Mouse (Mus musculus): ENCODE results near the gene Lrrk2. TPM values are rescaled to one million over a fixed set of nuclear protein-coding genes. Genes with fewer than 3 reads are reported as not detected.
"Not testable (repeated sequence)": the region's sequence is repeated elsewhere in the genome, so short reads cannot be mapped to it uniquely, and the experiment has no call there.

Gene Lrrk2
- polyA plus RNA-seq, 1 experiment from 2014 or later: 6.3 TPM

- H3K27me3 ChIP-seq: no peaks in the 10 kb centered on the region
- peaks cover 6% of the 10 kb centered on the region; the same call in 1 of the 2 replicates for H3K36me3 ChIP-seq
- peak overlapping the region; percentile 34 for H3K4me2 ChIP-seq
- H3K4me3 ChIP-seq: no peak overlapping the region
- no peak for ATAC-seq (ENCODE audit: insufficient number of reproducible peaks, insufficient read depth, low FRiP score, low TSS enrichment, low read depth)
- no peak overlapping the region for H3K9ac ChIP-seq
- WGBS: 54% methylated on average over 14 of the region's 14 CpGs
- no peak overlapping the region for H3K27ac ChIP-seq
- peaks cover 8% of the 10 kb centered on the region for H3K4me1 ChIP-seq
- H3K9me3 ChIP-seq: no peaks in the 10 kb centered on the region
These were observed 80.6 kb downstream of the Lrrk2 start for GRCm38 (mm10) chr15:91753378-91754080.

DNA sequence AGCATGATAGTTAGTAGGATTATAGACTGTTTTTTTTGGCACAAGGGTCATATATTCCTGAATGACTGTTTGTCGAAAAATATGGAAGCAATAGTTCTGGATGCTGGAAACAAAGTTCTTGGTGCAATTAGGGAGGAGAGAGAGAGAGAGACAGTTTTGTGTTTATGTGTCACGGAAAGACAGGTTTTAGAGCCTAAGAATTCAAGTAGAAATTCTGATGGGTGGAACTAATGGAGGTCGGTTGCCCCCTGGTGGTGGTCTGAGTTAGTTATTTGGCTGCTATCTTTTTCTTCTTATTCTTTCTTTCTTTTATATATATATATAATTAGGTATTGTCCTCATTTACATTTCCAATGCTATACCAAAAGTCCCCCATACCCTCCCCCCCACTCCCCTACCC, 81.6 kb downstream of the Lrrk2 start:
- 18% methylated on average over 3 of the region's 3 CpGs for WGBS
- peak overlapping the region; percentile 33; the same call in 1 of the 2 replicates for H3K4me2 ChIP-seq
- no peaks in the 10 kb centered on the region for H3K9me3 ChIP-seq
- no peak overlapping the region for H3K27ac ChIP-seq
- H3K4me3 ChIP-seq: no peak overlapping the region
- H3K9ac ChIP-seq: no peak overlapping the region
- no peak for ATAC-seq (ENCODE audit: insufficient number of reproducible peaks, insufficient read depth, low FRiP score, low TSS enrichment, low read depth)
- no peaks in the 10 kb centered on the region for H3K27me3 ChIP-seq
- H3K36me3 ChIP-seq: peaks cover 4% of the 10 kb centered on the region; the same call in 1 of the 2 replicates
- peaks cover 8% of the 10 kb centered on the region for H3K4me1 ChIP-seq

- no peak overlapping the region for H3K9ac ChIP-seq
- H3K27me3 ChIP-seq: no peaks in the 10 kb centered on the region
- H3K4me1 ChIP-seq: peaks cover 8% of the 10 kb centered on the region
- H3K4me2 ChIP-seq: no peak overlapping the region
- no peaks in the 10 kb centered on the region for H3K36me3 ChIP-seq
- H3K27ac ChIP-seq: no peak overlapping the region
- 41% methylated on average over 16 of the region's 16 CpGs for WGBS
- ATAC-seq (ENCODE audit: insufficient number of reproducible peaks, insufficient read depth, low FRiP score, low TSS enrichment, low read depth): no peak
- H3K9me3 ChIP-seq: no peaks in the 10 kb centered on the region
- no peak overlapping the region for H3K4me3 ChIP-seq
These were observed 82.8 kb downstream of the Lrrk2 start for GRCm38 (mm10) chr15:91755756-91756155.

- Histone ChIP-seq H3K4me2 (no peak overlapping the region), H3K9me3 (no peaks in the 10 kb centered on the region), H3K27me3 (no peaks in the 10 kb centered on the region), H3K4me3 (no peak overlapping the region), H3K27ac (no peak overlapping the region), H3K9ac (no peak overlapping the region), H3K36me3 (no peaks in the 10 kb centered on the region), H3K4me1 (no peaks in the 10 kb centered on the region)
- WGBS: 48% methylated on average over 4 of the region's 4 CpGs
- ATAC-seq (ENCODE audit: insufficient number of reproducible peaks, insufficient read depth, low FRiP score, low TSS enrichment, low read depth): no peak
These were observed 99.1 kb downstream of the Lrrk2 start for GRCm38 (mm10) chr15:91772041-91772440.

DNA sequence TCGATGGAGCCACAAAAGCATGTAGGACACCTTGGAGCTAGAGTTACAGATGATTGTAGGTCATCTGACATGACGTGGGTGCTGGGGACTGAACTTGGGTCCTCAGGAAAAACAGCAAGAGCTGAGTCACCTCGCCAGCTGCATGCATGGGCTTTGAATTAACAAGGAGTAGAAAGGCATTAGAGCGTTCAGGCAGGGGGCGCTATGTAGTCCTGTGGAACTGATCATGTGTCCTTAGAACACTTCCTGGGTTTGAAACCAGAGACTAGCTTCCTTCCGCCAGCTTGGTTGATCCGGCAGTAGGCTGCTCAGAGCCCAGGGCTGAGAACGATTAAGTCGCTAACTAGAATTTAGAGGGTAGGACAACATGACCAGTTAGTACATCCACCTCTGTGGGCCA, 106.2 kb downstream of the Lrrk2 start:
- H3K4me1 ChIP-seq: no peaks in the 10 kb centered on the region
- no peaks in the 10 kb centered on the region for H3K27me3 ChIP-seq
- ATAC-seq (ENCODE audit: insufficient number of reproducible peaks, insufficient read depth, low FRiP score, low TSS enrichment, low read depth): no peak
- H3K4me2 ChIP-seq: no peak overlapping the region
- no peaks in the 10 kb centered on the region; the same call in 1 of the 2 replicates for H3K36me3 ChIP-seq
- H3K27ac ChIP-seq: no peak overlapping the region
- no peak overlapping the region for H3K9ac ChIP-seq
- 93% methylated on average over 9 of the region's 9 CpGs for WGBS
- no peak overlapping the region for H3K4me3 ChIP-seq
- H3K9me3 ChIP-seq: no peaks in the 10 kb centered on the region

- Histone ChIP-seq H3K27me3 (no peaks in the 10 kb centered on the region), H3K36me3 (peaks cover 2% of the 10 kb centered on the region; the same call in 1 of the 2 replicates), H3K4me2 (no peak overlapping the region), H3K27ac (no peak overlapping the region), H3K9ac (no peak overlapping the region), H3K4me1 (no peaks in the 10 kb centered on the region), H3K4me3 (no peak overlapping the region), H3K9me3 (no peaks in the 10 kb centered on the region)
- WGBS: 33% methylated on average over 6 of the region's 6 CpGs
- ATAC-seq (ENCODE audit: insufficient number of reproducible peaks, insufficient read depth, low FRiP score, low TSS enrichment, low read depth): no peak
These were observed 108.2 kb downstream of the Lrrk2 start for GRCm38 (mm10) chr15:91781172-91781571.

DNA sequence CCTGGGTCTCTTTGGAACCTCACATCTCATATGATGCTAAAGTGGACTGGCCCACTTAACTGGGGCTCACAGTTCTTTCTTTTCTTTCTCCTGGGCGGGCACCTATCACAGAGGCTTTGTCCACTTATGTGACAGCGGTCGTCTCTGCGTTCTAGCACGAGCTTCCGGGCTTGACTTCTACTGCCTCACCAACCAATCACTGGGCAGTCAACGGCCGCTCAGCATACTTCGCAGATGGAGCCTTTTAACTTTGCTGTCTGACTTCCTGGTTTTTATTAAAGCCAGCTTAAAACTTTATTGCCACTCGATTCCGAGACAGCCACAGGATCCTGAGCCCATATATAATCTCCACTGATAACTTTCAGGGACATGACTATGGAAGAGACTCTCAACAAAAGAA, 115.4 kb downstream of the Lrrk2 start:
- Histone ChIP-seq H3K27ac (no peak overlapping the region), H3K4me1 (no peaks in the 10 kb centered on the region), H3K4me3 (no peak overlapping the region), H3K36me3 (peaks cover 8% of the 10 kb centered on the region; the same call in 1 of the 2 replicates), H3K9me3 (no peaks in the 10 kb centered on the region), H3K9ac (no peak overlapping the region), H3K4me2 (no peak overlapping the region), H3K27me3 (no peaks in the 10 kb centered on the region)
- 62% methylated on average over 11 of the region's 11 CpGs for WGBS
- no peak for ATAC-seq (ENCODE audit: insufficient number of reproducible peaks, insufficient read depth, low FRiP score, low TSS enrichment, low read depth)

DNA sequence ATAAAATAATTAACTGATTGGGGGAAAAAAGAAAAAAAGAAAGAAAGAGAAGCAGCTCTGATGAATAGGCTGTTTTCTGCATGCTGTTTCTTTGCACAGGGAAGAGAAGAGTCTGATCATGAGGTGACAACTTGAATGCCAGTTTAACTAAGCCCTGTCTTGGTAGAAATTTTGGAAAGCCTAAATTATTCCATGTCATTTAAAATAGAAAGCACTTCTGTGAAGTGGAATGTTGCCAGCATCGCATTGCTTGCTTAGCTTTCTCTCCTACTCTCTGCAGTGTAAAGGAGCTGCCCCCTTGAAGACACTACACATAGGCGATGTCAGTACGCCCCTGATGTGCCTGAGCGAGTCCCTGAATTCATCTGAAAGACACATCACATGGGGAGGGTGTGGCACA, 133.5 kb downstream of the Lrrk2 start:
- H3K27me3 ChIP-seq: no peaks in the 10 kb centered on the region
- H3K9me3 ChIP-seq: no peaks in the 10 kb centered on the region
- H3K27ac ChIP-seq: no peak overlapping the region
- H3K9ac ChIP-seq: no peak overlapping the region
- WGBS: 78% methylated on average over 4 of the region's 4 CpGs
- no peak for ATAC-seq (ENCODE audit: insufficient number of reproducible peaks, insufficient read depth, low FRiP score, low TSS enrichment, low read depth)
- H3K4me1 ChIP-seq: no peaks in the 10 kb centered on the region
- H3K4me3 ChIP-seq: no peak overlapping the region
- 0 out of 2 replicates have a peak, but pooled peaks cover 15% of the 10 kb centered on the region for H3K36me3 ChIP-seq
- no peak overlapping the region for H3K4me2 ChIP-seq

- Histone ChIP-seq H3K4me2 (no peak overlapping the region), H3K4me3 (no peak overlapping the region), H3K4me1 (no peaks in the 10 kb centered on the region), H3K9me3 (no peaks in the 10 kb centered on the region), H3K9ac (no peak overlapping the region), H3K36me3 (no peaks in the 10 kb centered on the region), H3K27me3 (no peaks in the 10 kb centered on the region), H3K27ac (no peak overlapping the region)
- no peak for ATAC-seq (ENCODE audit: insufficient number of reproducible peaks, insufficient read depth, low FRiP score, low TSS enrichment, low read depth)
- WGBS: 66% methylated on average over 6 of the region's 6 CpGs
These were observed 162.3 kb downstream of the Lrrk2 start for GRCm38 (mm10) chr15:91835319-91835718.

GRCm38 (mm10) chr15:91837965-91838364, 165.0 kb downstream of the Lrrk2 start, which contains the start of gene Smgc:
Gene Smgc (plus strand): TSS chr15:91838265.
- Histone ChIP-seq H3K27me3 (no peaks in the 10 kb centered on the region), H3K4me3 (no peak within 1 kb of the TSS), H3K9me3 (no peaks in the 10 kb centered on the region), H3K9ac (no peak within 1 kb of the TSS), H3K4me2 (no peak within 1 kb of the TSS), H3K4me1 (no peaks in the 10 kb centered on the region), H3K36me3 (no peaks in the 10 kb centered on the region), H3K27ac (no peak within 1 kb of the TSS)
- WGBS: 88% methylated on average over 7 of the region's 7 CpGs
- no peak for ATAC-seq (ENCODE audit: insufficient number of reproducible peaks, insufficient read depth, low FRiP score, low TSS enrichment, low read depth)

- H3K27ac ChIP-seq; ATAC-seq (ENCODE audit: insufficient number of reproducible peaks, insufficient read depth, low FRiP score, low TSS enrichment, low read depth): not testable (repeated sequence)
- WGBS: 20% methylated on average over 5 of the region's 5 CpGs
These were observed 191.2 kb downstream of the Lrrk2 start for GRCm38 (mm10) chr15:91864130-91864529.

More at GRCm38 (mm10) chr15:91864130-91864529, 191.2 kb downstream of the Lrrk2 start:
- not testable (repeated sequence) for H3K4me1 ChIP-seq, H3K9ac ChIP-seq, H3K9me3 ChIP-seq, H3K36me3 ChIP-seq, H3K27me3 ChIP-seq, H3K4me3 ChIP-seq, H3K4me2 ChIP-seq
